Mouse (Mus musculus) spleen, adult 2 months (tissue): ENCODE measurements around the gene Prkag2.

Experiments
- CTCF ChIP-seq: fragments of 200-500 bp; IDR thresholded peaks from 2 replicates; pipeline ENCODE4 v1.5.1; 2011; ENCODE audit warnings: mild to moderate bottlenecking, inconsistent platforms; ENCODE audit not compliant: insufficient read depth, insufficient read length, insufficient replicate concordance; ENCODE audit errors: extremely low read depth
- POLR2A ChIP-seq: fragments of 200-500 bp; IDR thresholded peaks from 2 replicates; pipeline ENCODE4 v1.6.1; 2011; ENCODE audit warnings: low read depth, low read length, inconsistent platforms

- TF ChIP-seq CTCF = no peak
- no peak for TF ChIP-seq POLR2A
These were observed 210.6 kb downstream of the Prkag2 start for GRCm38 (mm10) chr5:24889860-24890259.
